Mouse (Mus musculus) CH12.LX (cell line): ENCODE measurements around the gene Hs3st3a1. TPM values are rescaled to one million over a fixed set of nuclear protein-coding genes. Genes with fewer than 3 reads are reported as not detected.

Experiments
- DNase-seq: peaks from one replicate; pipeline ENCODE4 v3.0.0-alpha.2; 2013; ENCODE audit errors: extremely low read depth
- H3K27ac ChIP-seq: 2 replicates; pipeline ENCODE4 v1.5.1; 2012; ENCODE audit warnings: low read depth, mild to moderate bottlenecking, control low read depth, moderate library complexity; ENCODE audit not compliant: insufficient read depth
- H3K27me3 ChIP-seq: replicated peaks from 2 replicates; pipeline ENCODE3; 2012; ENCODE audit warnings: inconsistent platforms
- H3K36me3 ChIP-seq, 2 experiments: replicated peaks in 1 of 2; 2 replicates each; pipeline versions ENCODE3 to v1.6.1; 2012; ENCODE audit warnings: inconsistent platforms in 1 of 2, low read length in 1 of 2, mild to moderate bottlenecking in 1 of 2, mixed read lengths in 1 of 2, moderate library complexity in 1 of 2; ENCODE audit not compliant: control insufficient read depth in 1 of 2, insufficient read depth in 1 of 2
- H3K4me1 ChIP-seq, 2 experiments: 2 replicates each; pipeline ENCODE4 v1.6.1; 2012; ENCODE audit warnings: inconsistent platforms in 1 of 2, moderate library complexity in 1 of 2; ENCODE audit not compliant: insufficient read depth in 2 of 2, control insufficient read depth in 1 of 2
- H3K4me2 ChIP-seq: 2 replicates; pipeline ENCODE4 v1.6.1; 2012; ENCODE audit warnings: low read depth, mild to moderate bottlenecking, control low read depth; ENCODE audit not compliant: poor library complexity, insufficient read depth, severe bottlenecking
- H3K4me3 ChIP-seq, 3 experiments: fragments of 150-350 bp in 1 of 3; sonication (generic) in 1 of 3; replicated peaks in 1 of 3; 2 replicates each; pipeline versions ENCODE3 to v1.5.1; 2011 to 2012; ENCODE audit warnings: low read depth in 2 of 3, low read length in 2 of 3, mild to moderate bottlenecking in 2 of 3, moderate library complexity in 2 of 3, control low read depth in 1 of 3, improper control_type of control experiment in 1 of 3, inconsistent platforms in 1 of 3, mixed read lengths in 1 of 3; ENCODE audit not compliant: poor library complexity in 1 of 3
- H3K79me2 ChIP-seq: replicated peaks from 2 replicates; pipeline ENCODE4 v1.6.1; 2012; ENCODE audit warnings: mild to moderate bottlenecking, moderate library complexity; ENCODE audit not compliant: control insufficient read depth, poor library complexity, insufficient read depth, severe bottlenecking; ENCODE audit errors: extremely low read depth
- H3K9ac ChIP-seq: 2 replicates; pipeline ENCODE4 v1.6.1; 2012; ENCODE audit warnings: low read depth, mild to moderate bottlenecking, control low read depth, moderate library complexity; ENCODE audit not compliant: insufficient read depth
- H3K9me3 ChIP-seq: replicated peaks from 2 replicates; pipeline ENCODE3; 2012; ENCODE audit warnings: low read length, inconsistent platforms, mixed read lengths
- BHLHE40 ChIP-seq: IDR thresholded peaks from 2 replicates; pipeline ENCODE4 v1.6.1; 2011; ENCODE audit warnings: mild to moderate bottlenecking, low read depth, low read length, improper control_type of control experiment
- E2F4 ChIP-seq: IDR thresholded peaks from 2 replicates; pipeline ENCODE4 v1.6.1; 2011; ENCODE audit warnings: low read depth, low read length, improper control_type of control experiment; ENCODE audit not compliant: insufficient replicate concordance
- ELF1 ChIP-seq: IDR thresholded peaks from 2 replicates; pipeline ENCODE4 v1.6.1; 2014; ENCODE audit warnings: low read depth, mild to moderate bottlenecking, inconsistent platforms, low read length, improper control_type of control experiment
- ETS1 ChIP-seq: conservative IDR thresholded peaks from 2 replicates; pipeline ENCODE4 v1.6.1; 2012; ENCODE audit warnings: low read depth, mild to moderate bottlenecking, inconsistent platforms, low read length, improper control_type of control experiment, moderate library complexity
- IRF4 ChIP-seq: IDR thresholded peaks from 2 replicates; pipeline ENCODE4 v1.6.1; 2014; ENCODE audit warnings: low read depth, mild to moderate bottlenecking, inconsistent platforms, low read length, improper control_type of control experiment
- JUN ChIP-seq: IDR thresholded peaks from 2 replicates; pipeline ENCODE4 v1.6.1; 2011; ENCODE audit warnings: low read depth, mild to moderate bottlenecking, low read length, improper control_type of control experiment, moderate library complexity; ENCODE audit not compliant: insufficient read depth
- JUND ChIP-seq: conservative IDR thresholded peaks from 2 replicates; pipeline ENCODE4 v1.6.1; 2011; ENCODE audit warnings: low read depth, low read length, improper control_type of control experiment
- KAT2A ChIP-seq: IDR thresholded peaks from 2 replicates; pipeline ENCODE4 v1.6.1; 2012; ENCODE audit warnings: low read length, improper control_type of control experiment, inconsistent platforms; ENCODE audit not compliant: insufficient replicate concordance
- MEF2A ChIP-seq: IDR thresholded peaks from 2 replicates; pipeline ENCODE4 v1.6.1; 2014; ENCODE audit warnings: low read depth, mild to moderate bottlenecking, inconsistent platforms, low read length, improper control_type of control experiment, borderline replicate concordance
- MXI1 ChIP-seq: IDR thresholded peaks from 2 replicates; pipeline ENCODE4 v1.6.1; 2011; ENCODE audit warnings: mild to moderate bottlenecking, low read depth, low read length, improper control_type of control experiment
- MYC ChIP-seq: IDR thresholded peaks from 2 replicates; pipeline ENCODE4 v1.6.1; 2011; ENCODE audit warnings: low read depth, mild to moderate bottlenecking, improper control_type of control experiment, low read length
- PAX5 ChIP-seq: IDR thresholded peaks from 2 replicates; pipeline ENCODE4 v1.6.1; 2012; ENCODE audit warnings: low read length, inconsistent platforms, mixed read lengths
- TBP ChIP-seq: conservative IDR thresholded peaks from 2 replicates; pipeline ENCODE4 v1.6.1; 2011; ENCODE audit warnings: low read depth, low read length, improper control_type of control experiment
- TCF12 ChIP-seq: IDR thresholded peaks from 2 replicates; pipeline ENCODE4 v1.6.1; 2014; ENCODE audit warnings: low read depth, mild to moderate bottlenecking, inconsistent platforms, low read length, improper control_type of control experiment
- ZC3H11A ChIP-seq: IDR thresholded peaks from 2 replicates; pipeline ENCODE4 v1.6.1; 2012; ENCODE audit warnings: low read depth, mild to moderate bottlenecking, inconsistent platforms, low read length, improper control_type of control experiment
- ZKSCAN1 ChIP-seq: IDR thresholded peaks from 2 replicates; pipeline ENCODE4 v1.6.1; 2012; ENCODE audit warnings: low read depth, inconsistent platforms, low read length, improper control_type of control experiment, borderline replicate concordance
- dilution Hi-C: fragments of 300-500 bp; cut with MboI; formaldehyde crosslinking; loops from 2 replicates; pipeline ENCODE4 v1.14.3; 2020; ENCODE audit warnings: low sequenced_read_pairs; ENCODE audit not compliant: extremely low pct_unique_long_range_greater_than_20kb, extremely low pct_ligation_motif_present
- in situ Hi-C: fragments of 300-500 bp; cut with MboI; formaldehyde crosslinking; loops from 3 replicates; pipeline ENCODE4 v1.14.3; 2019; ENCODE audit warnings: low sequenced_read_pairs, low pct_ligation_motif_present, low pct_unique_long_range_greater_than_20kb, mixed read lengths
- polyA plus RNA-seq: library from polyadenylated mRNA; unstranded; fragments of >175 nt; gene quantifications from 2 replicates; pipeline ENCODE4 v1.2.1, GENCODE M21; 2012; ENCODE audit warnings: low read depth; ENCODE audit not compliant: insufficient read length
- total RNA-seq, 2 experiments: library from RNA; depleted of rRNA; stranded (reverse); fragments of 300-350 nt in 1 of 2; fragments of >200 nt in 1 of 2; gene quantifications; 2 replicates each; pipeline ENCODE4 v1.2.3; 2012 to 2014

Gene Hs3st3a1
- total and polyA plus RNA-seq, 3 experiments: not detected

- in situ Hi-C loops: no loop called here
- DNase-seq: no peak
- no peak for TF ChIP-seq ELF1
- TF ChIP-seq MXI1: no peak
- TF ChIP-seq MYC: no peak
- TF ChIP-seq IRF4: no peak
- no peak for TF ChIP-seq KAT2A
- no peak for TF ChIP-seq ZC3H11A
- no peak for TF ChIP-seq E2F4
- no peak for TF ChIP-seq JUND
- no peak for TF ChIP-seq PAX5
- TF ChIP-seq JUN: no peak
- no peak for TF ChIP-seq TBP
- no peak for TF ChIP-seq TCF12
- TF ChIP-seq ETS1: no peak
- no peak overlapping the region for H3K9ac ChIP-seq
- no peak overlapping the region for H3K27ac ChIP-seq
- no peaks in the 10 kb centered on the region for H3K9me3 ChIP-seq
- H3K36me3 ChIP-seq: no peaks in the 10 kb centered on the region
- H3K27me3 ChIP-seq: no peaks in the 10 kb centered on the region
- dilution Hi-C loops: no loop called here
- no peak overlapping the region for H3K4me2 ChIP-seq
- H3K4me3 ChIP-seq: no peak overlapping the region
- no peaks in the 10 kb centered on the region for H3K79me2 ChIP-seq
- peaks cover 0 to 7% of the 10 kb centered on the region in 2 experiments; a peak in 2 of 4 replicates for H3K4me1 ChIP-seq
Measured at GRCm38 (mm10) chr11:64543181-64543641, 108.1 kb downstream of the Hs3st3a1 start.

DNA sequence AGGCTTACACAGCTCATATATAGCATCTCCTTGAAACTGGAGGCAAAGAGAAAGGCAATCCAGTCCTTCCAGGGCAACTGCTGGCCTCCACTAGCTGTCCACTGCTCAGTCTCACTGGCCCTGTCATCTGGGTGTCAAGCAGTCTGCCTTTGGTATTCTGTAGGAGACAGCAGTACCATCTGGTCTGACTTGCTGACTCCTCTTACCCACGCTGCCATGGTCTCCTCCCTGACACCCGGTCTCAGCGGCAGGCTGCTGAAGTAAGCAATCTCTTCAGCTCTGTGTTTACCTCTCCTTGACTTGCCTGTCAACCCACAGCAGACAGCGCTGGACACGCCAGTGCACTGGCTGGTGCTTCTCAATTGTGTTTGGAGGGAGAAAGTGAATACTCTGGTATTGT lies 109.1 kb downstream of the Hs3st3a1 start:
- Histone ChIP-seq H3K9ac (no peak overlapping the region), H3K36me3 (no peaks in the 10 kb centered on the region), H3K4me2 (0 out of 2 replicates have a peak overlapping the region, but pooled peaks have one; percentile 7), H3K4me3 (no peak overlapping the region), H3K27ac (no peak overlapping the region), H3K79me2 (no peaks in the 10 kb centered on the region), H3K27me3 (no peaks in the 10 kb centered on the region), H3K4me1 (peaks cover 0 to 7% of the 10 kb centered on the region in 2 experiments; a peak in 2 of 4 replicates), H3K9me3 (no peaks in the 10 kb centered on the region)
- DNase-seq: no peak
- TF ChIP-seq BHLHE40: no peak
- no peak for TF ChIP-seq MEF2A
- TF ChIP-seq ZKSCAN1: no peak
- TF ChIP-seq JUND: no peak
- in situ Hi-C loops: no loop called here
- dilution Hi-C loops: no loop called here
